Mouse (Mus musculus) forebrain, embryonic 12.5 days (tissue): Measurements from ENCODE around the gene Enoph1. TPM values are rescaled to one million over a fixed set of nuclear protein-coding genes. Genes with fewer than 3 reads are reported as not detected.

Experiments
- ATAC-seq: fragments of 200-750 bp; cut with Nextera tagmentation; 2 replicates; pipeline ENCODE4 v1.8.0; 2017; ENCODE audit warnings: moderate TSS enrichment; ENCODE audit not compliant: low FRiP score
- H3K27ac ChIP-seq: fragments of 300-500 bp; sonication (generic); 2 replicates; pipeline ENCODE4 v1.5.1; 2016; ENCODE audit warnings: mild to moderate bottlenecking
- H3K27me3 ChIP-seq: fragments of 300-500 bp; sonication (generic); 2 replicates; pipeline ENCODE4 v1.6.1; 2016; ENCODE audit warnings: mild to moderate bottlenecking
- H3K36me3 ChIP-seq: fragments of 300-500 bp; sonication (generic); replicated peaks from 2 replicates; pipeline ENCODE4 v1.6.1; 2016; ENCODE audit warnings: mild to moderate bottlenecking
- H3K4me1 ChIP-seq: fragments of 300-500 bp; sonication (generic); 2 replicates; pipeline ENCODE4 v1.6.1; 2016
- H3K4me2 ChIP-seq: fragments of 300-500 bp; sonication (generic); 2 replicates; pipeline ENCODE4 v1.6.1; 2016; ENCODE audit warnings: mild to moderate bottlenecking, moderate library complexity
- H3K4me3 ChIP-seq: fragments of 300-500 bp; sonication (generic); replicated peaks from 2 replicates; pipeline ENCODE4 v1.5.1; 2016; ENCODE audit warnings: mild to moderate bottlenecking
- H3K9ac ChIP-seq: fragments of 300-500 bp; sonication (generic); 2 replicates; pipeline ENCODE4 v1.6.1; 2016; ENCODE audit warnings: mild to moderate bottlenecking
- H3K9me3 ChIP-seq: fragments of 300-500 bp; sonication (generic); 2 replicates; pipeline ENCODE4 v1.6.1; 2016
- WGBS: fragments of 180-500 bp; shearing (Covaris S2); methylation state at CpG from one replicate; pipeline ENCODE4 v1.1.7; 2016; 5-methylcytosine and 5-hydroxymethylcytosine counted together
- polyA plus RNA-seq: library from polyadenylated mRNA; unstranded; fragments of >200 nt; fragmentation: Nextera tagmentation; extraction: Ambion mirVana; gene quantifications from 2 replicates; pipeline ENCODE4 v1.2.1, GENCODE M21; 2016

The Enoph1 gene
- polyA plus RNA-seq, 1 experiment from 2014 or later = 43.8 TPM

- no peak overlapping the region for H3K4me3 ChIP-seq
- no peak for ATAC-seq
- no peaks in the 10 kb centered on the region for H3K36me3 ChIP-seq
- 85% methylated on average over 5 of the region's 5 CpGs for WGBS
- H3K27me3 ChIP-seq = no peaks in the 10 kb centered on the region
- no peak overlapping the region for H3K4me2 ChIP-seq
- peaks cover 47% of the 10 kb centered on the region for H3K4me1 ChIP-seq
- H3K9ac ChIP-seq = no peak overlapping the region
- no peaks in the 10 kb centered on the region for H3K9me3 ChIP-seq
- no peak overlapping the region for H3K27ac ChIP-seq
Measured at GRCm38 (mm10) chr5:100043361-100043760, 3.6 kb downstream of the Enoph1 start.

GRCm38 (mm10) chr5:100044030-100044429, 4.2 kb downstream of the Enoph1 start:
- no peaks in the 10 kb centered on the region for H3K36me3 ChIP-seq
- peaks cover 54% of the 10 kb centered on the region for H3K4me1 ChIP-seq
- ATAC-seq = no peak
- H3K4me2 ChIP-seq = no peak overlapping the region
- no peak overlapping the region for H3K27ac ChIP-seq
- H3K4me3 ChIP-seq = no peak overlapping the region
- 79% methylated on average over 4 of the region's 4 CpGs for WGBS
- H3K9me3 ChIP-seq = no peaks in the 10 kb centered on the region
- H3K27me3 ChIP-seq = no peaks in the 10 kb centered on the region
- no peak overlapping the region for H3K9ac ChIP-seq

GRCm38 (mm10) chr5:100044621-100045020, 4.8 kb downstream of the Enoph1 start:
- Histone ChIP-seq H3K27me3 (no peaks in the 10 kb centered on the region), H3K4me1 (peaks cover 54% of the 10 kb centered on the region), H3K9me3 (no peaks in the 10 kb centered on the region), H3K4me2 (no peak overlapping the region), H3K9ac (no peak overlapping the region), H3K27ac (no peak overlapping the region), H3K36me3 (no peaks in the 10 kb centered on the region), H3K4me3 (no peak overlapping the region)
- 84% methylated on average over 5 of the region's 5 CpGs for WGBS
- no peak for ATAC-seq

- peaks cover 46% of the 10 kb centered on the region for H3K4me1 ChIP-seq
- H3K27me3 ChIP-seq = no peaks in the 10 kb centered on the region
Measured at GRCm38 (mm10) chr5:100046096-100046495, 6.3 kb downstream of the Enoph1 start.

GRCm38 (mm10) chr5:100047143-100047640, 7.4 kb downstream of the Enoph1 start:
- Histone ChIP-seq H3K27me3 (no peaks in the 10 kb centered on the region), H3K36me3 (no peaks in the 10 kb centered on the region), H3K4me1 (peaks cover 41% of the 10 kb centered on the region), H3K9me3 (no peaks in the 10 kb centered on the region), H3K9ac (no peak overlapping the region), H3K27ac (no peak overlapping the region), H3K4me3 (no peak overlapping the region), H3K4me2 (no peak overlapping the region)
- peak; percentile 52; the same call in 1 of the 2 replicates for ATAC-seq
- 44% methylated on average over 8 of the region's 8 CpGs for WGBS

More at GRCm38 (mm10) chr5:100046096-100046495, 6.3 kb downstream of the Enoph1 start:
- ATAC-seq = no peak
- Histone ChIP-seq H3K4me3 (no peak overlapping the region), H3K36me3 (no peaks in the 10 kb centered on the region), H3K9me3 (no peaks in the 10 kb centered on the region), H3K4me2 (no peak overlapping the region), H3K9ac (no peak overlapping the region), H3K27ac (no peak overlapping the region)
- WGBS = 87% methylated on average over 3 of the region's 3 CpGs

GRCm38 (mm10) chr5:100047871-100048270, 8.1 kb downstream of the Enoph1 start:
- peak overlapping the region; percentile 64; the same call in 1 of the 2 replicates for H3K27ac ChIP-seq
- peaks cover 41% of the 10 kb centered on the region for H3K4me1 ChIP-seq
- H3K9ac ChIP-seq = no peak overlapping the region
- no peaks in the 10 kb centered on the region for H3K9me3 ChIP-seq
- 40% methylated on average over 7 of the region's 7 CpGs for WGBS
- no peaks in the 10 kb centered on the region for H3K27me3 ChIP-seq
- no peak overlapping the region for H3K4me3 ChIP-seq
- H3K4me2 ChIP-seq = no peak overlapping the region
- H3K36me3 ChIP-seq = no peaks in the 10 kb centered on the region
- no peak; the same call in 1 of the 2 replicates for ATAC-seq

GRCm38 (mm10) chr5:100049904-100050303, 10.1 kb downstream of the Enoph1 start:
- no peak overlapping the region for H3K9ac ChIP-seq
- H3K27me3 ChIP-seq = no peaks in the 10 kb centered on the region
- ATAC-seq = no peak
- no peaks in the 10 kb centered on the region for H3K9me3 ChIP-seq
- WGBS = 89% methylated on average over 3 of the region's 3 CpGs
- H3K4me1 ChIP-seq = peaks cover 32% of the 10 kb centered on the region
- no peaks in the 10 kb centered on the region for H3K36me3 ChIP-seq
- no peak overlapping the region for H3K27ac ChIP-seq
- H3K4me3 ChIP-seq = no peak overlapping the region
- H3K4me2 ChIP-seq = no peak overlapping the region

GRCm38 (mm10) chr5:100052728-100053127, 12.9 kb downstream of the Enoph1 start:
- Histone ChIP-seq H3K4me2 (no peak overlapping the region), H3K9ac (no peak overlapping the region), H3K4me1 (peaks cover 14% of the 10 kb centered on the region), H3K4me3 (no peak overlapping the region), H3K27me3 (no peaks in the 10 kb centered on the region), H3K9me3 (no peaks in the 10 kb centered on the region), H3K36me3 (no peaks in the 10 kb centered on the region), H3K27ac (no peak overlapping the region)
- WGBS = 94% methylated on average over 7 of the region's 7 CpGs
- no peak for ATAC-seq

- ATAC-seq = no peak
- H3K27me3 ChIP-seq = no peaks in the 10 kb centered on the region
- WGBS = 78% methylated on average over 11 of the region's 11 CpGs
- H3K36me3 ChIP-seq = peaks cover under 1% of the 10 kb centered on the region; the same call in 1 of the 2 replicates
- no peak overlapping the region for H3K4me2 ChIP-seq
- H3K4me1 ChIP-seq = peaks cover 17% of the 10 kb centered on the region; the same call in 1 of the 2 replicates
- H3K9me3 ChIP-seq = no peaks in the 10 kb centered on the region
- no peak overlapping the region for H3K27ac ChIP-seq
- no peak overlapping the region for H3K9ac ChIP-seq
- H3K4me3 ChIP-seq = no peak overlapping the region
Measured at GRCm38 (mm10) chr5:100054807-100055547, 15.2 kb downstream of the Enoph1 start.

GRCm38 (mm10) chr5:100055866-100056369, 16.1 kb downstream of the Enoph1 start:
- Histone ChIP-seq H3K9me3 (no peaks in the 10 kb centered on the region), H3K9ac (no peak overlapping the region), H3K36me3 (peaks cover 10% of the 10 kb centered on the region), H3K4me3 (no peak overlapping the region), H3K4me1 (peaks cover 17% of the 10 kb centered on the region; the same call in 1 of the 2 replicates), H3K27ac (no peak overlapping the region), H3K27me3 (no peaks in the 10 kb centered on the region), H3K4me2 (no peak overlapping the region)
- ATAC-seq = no peak
- WGBS = 96% methylated on average over 5 of the region's 5 CpGs

- Histone ChIP-seq H3K4me3 (no peak overlapping the region), H3K4me1 (peaks cover 17% of the 10 kb centered on the region; the same call in 1 of the 2 replicates), H3K36me3 (peaks cover 26% of the 10 kb centered on the region), H3K9ac (no peak overlapping the region), H3K9me3 (no peaks in the 10 kb centered on the region), H3K27me3 (no peaks in the 10 kb centered on the region), H3K27ac (0 out of 2 replicates have a peak overlapping the region, but pooled peaks have one; percentile 47), H3K4me2 (no peak overlapping the region)
- 73% methylated on average over 14 of the region's 15 CpGs for WGBS
- ATAC-seq = peak; percentile 44; the same call in 1 of the 2 replicates
Measured at GRCm38 (mm10) chr5:100057461-100058209, 17.9 kb downstream of the Enoph1 start.

- no peaks in the 10 kb centered on the region for H3K9me3 ChIP-seq
- H3K27ac ChIP-seq = 0 out of 2 replicates have a peak overlapping the region, but pooled peaks have one; percentile 38
- no peak overlapping the region for H3K9ac ChIP-seq
- H3K4me2 ChIP-seq = no peak overlapping the region
- peaks cover 35% of the 10 kb centered on the region for H3K36me3 ChIP-seq
- H3K4me1 ChIP-seq = peaks cover 17% of the 10 kb centered on the region; the same call in 1 of the 2 replicates
- WGBS = 49% methylated on average over 6 of the region's 6 CpGs
- H3K4me3 ChIP-seq = no peak overlapping the region
- no peak for ATAC-seq
- no peaks in the 10 kb centered on the region for H3K27me3 ChIP-seq
Measured at GRCm38 (mm10) chr5:100058729-100059128, 18.9 kb downstream of the Enoph1 start.
